Mouse (Mus musculus) E14TG2a.4 (cell line): ENCODE data around the gene Tm7sf3.
A peak's percentile ranks its signal among the peaks of the same experiment; 100 is the strongest.

Experiments used
- CTCF ChIP-seq: conservative IDR thresholded peaks from 2 replicates; pipeline ENCODE4 v1.5.1; 2014; ENCODE audit warnings: low read length
- NANOG ChIP-seq: IDR thresholded peaks from 2 replicates; pipeline ENCODE4 v1.6.1; 2014; ENCODE audit warnings: borderline replicate concordance, low read length, mixed read lengths

DNA sequence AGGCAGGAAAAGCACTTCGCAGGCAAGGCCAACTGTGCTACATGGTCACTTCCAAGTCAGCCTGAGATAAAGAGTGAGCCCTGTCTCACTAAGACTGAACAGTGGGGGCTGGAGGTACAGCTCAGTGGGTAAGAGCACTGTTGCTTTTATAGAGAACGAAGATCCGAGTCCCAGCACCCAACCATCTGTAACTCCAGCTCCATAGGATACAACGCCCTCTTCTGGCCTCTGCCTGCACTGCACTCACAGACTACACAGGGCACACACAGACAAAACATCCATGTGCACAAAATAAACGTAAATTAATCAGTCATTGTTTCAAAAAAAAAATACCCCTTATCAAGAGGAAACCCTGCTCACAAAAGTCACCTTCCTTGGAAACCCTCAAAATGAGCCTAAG is 28.7 kb downstream of the Tm7sf3 start:
- peak; percentile 74 for TF ChIP-seq CTCF
- no peak for TF ChIP-seq NANOG
